Mouse (Mus musculus) c-Kit-negative CD71-positive TER-119-positive erythroid progenitor cells, embryonic 14.5 days (primary cell): ENCODE measurements around the gene Prg2.

Experiments
- DNase-seq: peaks from one replicate; pipeline ENCODE4 v3.0.0-alpha.2; 2013; ENCODE audit warnings: low read depth, low spot score

The Prg2 gene

DNA sequence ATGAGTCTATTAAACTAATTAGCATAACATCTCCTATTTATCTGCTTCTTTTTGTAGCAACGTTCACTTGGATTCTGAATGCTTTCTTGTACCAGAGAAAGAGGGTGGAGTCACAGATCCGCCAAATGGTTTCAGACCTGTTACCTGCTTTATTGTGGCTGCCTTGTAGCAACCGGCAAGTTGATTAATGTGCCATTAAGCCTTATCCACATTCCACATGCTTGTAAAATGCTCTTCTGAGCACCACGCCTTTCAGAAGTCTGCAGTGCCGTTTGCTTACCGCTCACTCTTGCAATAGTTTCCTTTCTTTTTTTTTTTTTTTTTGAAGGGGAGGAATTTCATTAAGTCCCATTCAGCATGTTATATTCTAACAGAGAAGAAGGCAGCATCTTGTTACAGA is 49.6 kb downstream of the Prg2 start:
- no peak for DNase-seq

DNA sequence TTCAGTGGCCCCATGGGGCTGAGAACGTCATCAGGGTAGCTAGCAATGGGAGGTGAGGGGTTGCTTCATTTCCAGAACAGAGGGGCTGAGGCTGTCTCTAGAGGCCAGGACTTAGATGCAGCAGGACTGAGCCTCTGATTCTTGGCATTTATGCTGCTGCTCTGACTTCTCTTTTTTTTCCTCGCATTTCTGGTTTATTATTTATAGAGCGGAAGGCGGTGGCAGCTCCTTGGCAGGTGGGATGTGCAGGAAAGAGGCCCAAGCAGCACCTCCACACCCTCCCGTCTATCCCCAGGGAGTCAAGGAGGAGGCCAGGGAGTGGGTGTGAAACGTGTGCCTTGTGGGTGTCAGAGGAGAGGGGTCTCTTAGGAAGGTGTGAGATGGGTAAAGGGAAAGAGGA is 50.7 kb downstream of the Prg2 start:
- no peak for DNase-seq

DNA sequence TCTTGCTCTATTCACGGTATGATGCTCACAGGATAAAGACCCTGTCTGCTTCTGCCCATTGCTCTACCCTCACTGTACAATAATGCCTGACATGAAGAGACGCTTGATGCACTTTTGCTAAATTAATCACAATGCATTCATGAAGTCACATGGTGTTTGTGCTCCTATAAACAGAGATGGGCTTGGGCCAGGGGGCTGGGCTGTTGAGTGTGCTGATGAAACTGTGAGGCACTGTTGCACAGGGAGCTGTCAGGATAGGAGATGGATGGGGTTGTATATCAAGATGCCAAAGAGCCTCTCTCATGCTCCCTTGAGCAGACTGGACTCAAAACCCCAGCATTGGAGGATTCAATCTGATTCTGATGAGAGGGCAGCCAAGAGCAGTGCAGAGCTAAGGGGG is 52.9 kb downstream of the Prg2 start:
- no peak for DNase-seq
